Mouse (Mus musculus) heart, embryonic 12.5 days (tissue): ENCODE data around the gene Cdan1. TPM values are rescaled to one million over a fixed set of nuclear protein-coding genes. Genes with fewer than 3 reads are reported as not detected.

ENCODE experiments used
- polyA plus RNA-seq: library from polyadenylated mRNA; unstranded; fragments of >200 nt; fragmentation: Nextera tagmentation; extraction: Ambion mirVana; gene quantifications from 2 replicates; pipeline ENCODE4 v1.2.1, GENCODE M21; 2016

Gene Cdan1
- polyA plus RNA-seq, 1 experiment from 2014 or later = 10.8 TPM

Other genes with a start within 250 kb of the Cdan1 start
- 23.9 and 24.9 TPM in 2 replicates for gene Haus2, start 240.7 kb downstream of the Cdan1 start, polyA plus RNA-seq
- gene Lrrc57, start 240.6 kb downstream of the Cdan1 start, polyA plus RNA-seq = 18.7 and 20.5 TPM in 2 replicates
- gene Stard9, start 221.0 kb downstream of the Cdan1 start, polyA plus RNA-seq = 3.2 and 4.0 TPM in 2 replicates
- gene Ttbk2, start 476 bp upstream of the Cdan1 start, polyA plus RNA-seq = 4.8 and 5.1 TPM in 2 replicates
- gene Ubr1, start 120.6 kb upstream of the Cdan1 start, polyA plus RNA-seq = 19.6 and 20.9 TPM in 2 replicates
- 2.0 and 2.8 TPM in 2 replicates for gene Tmem62, start 126.9 kb upstream of the Cdan1 start, polyA plus RNA-seq
- 38.1 and 38.5 TPM in 2 replicates for gene Ccndbp1, start 158.3 kb upstream of the Cdan1 start, polyA plus RNA-seq
- 17.9 and 18.2 TPM in 2 replicates for gene Epb42, start 186.9 kb upstream of the Cdan1 start, polyA plus RNA-seq
- not detected in 2 replicates for gene Tgm5, start 235.7 kb upstream of the Cdan1 start, polyA plus RNA-seq